Mouse (Mus musculus): ENCODE results near the gene Slfn14. TPM values are rescaled to one million over a fixed set of nuclear protein-coding genes. Genes with fewer than 3 reads are reported as not detected.

The Slfn14 gene
- not detected for total RNA-seq (2023)

GRCm38 (mm10) chr11:83286566-83286965, at the start of gene Slfn14:
Gene Slfn14 (minus strand): TSS chr11:83286726.

GRCm38 (mm10) chr11:83302526-83303251, 16.2 kb upstream of the Slfn14 start, which contains the start of gene Pex12:
Gene Pex12 (minus strand): TSS chr11:83302586.

GRCm38 (mm10) chr11:83298225-83299195, 12.0 kb upstream of the Slfn14 start, which contains the start of gene Ap2b1:
Gene Ap2b1 (plus strand): TSS chr11:83299024.

Other genes with a start within 250 kb of the Slfn14 start
- 134 TPM for gene Slfn2, start 221.6 kb downstream of the Slfn14 start, total RNA-seq (2023)
- gene Slfn1, start 169.9 kb downstream of the Slfn14 start, total RNA-seq (2023): 97.2 TPM
- 1.4 TPM for gene Slfn4, start 111.5 kb downstream of the Slfn14 start, total RNA-seq (2023)
- 4.6 TPM for gene Slfn3, start 95.4 kb downstream of the Slfn14 start, total RNA-seq (2023)
- 106 TPM for gene Ap2b1, start 12.3 kb upstream of the Slfn14 start, total RNA-seq (2023)
- gene Pex12, start 15.9 kb upstream of the Slfn14 start, total RNA-seq (2023): 9.4 TPM
- 0.89 TPM for gene Rasl10b, start 122.4 kb upstream of the Slfn14 start, total RNA-seq (2023)
- gene Gas2l2, start 142.7 kb upstream of the Slfn14 start, total RNA-seq (2023): not detected
- gene 1700020L24Rik, start 151.0 kb upstream of the Slfn14 start, total RNA-seq (2023): not detected
- not detected for gene Mmp28, start 176.3 kb upstream of the Slfn14 start, total RNA-seq (2023)
- gene Taf15, start 186.4 kb upstream of the Slfn14 start, total RNA-seq (2023): 145 TPM
- not detected for gene Heatr9, start 235.4 kb upstream of the Slfn14 start, total RNA-seq (2023)
- 19.3 TPM for gene Ccl5, start 243.8 kb upstream of the Slfn14 start, total RNA-seq (2023)